25 mouse cellular contexts compared by ENCODE assay signal in the genomic region with DNA sequence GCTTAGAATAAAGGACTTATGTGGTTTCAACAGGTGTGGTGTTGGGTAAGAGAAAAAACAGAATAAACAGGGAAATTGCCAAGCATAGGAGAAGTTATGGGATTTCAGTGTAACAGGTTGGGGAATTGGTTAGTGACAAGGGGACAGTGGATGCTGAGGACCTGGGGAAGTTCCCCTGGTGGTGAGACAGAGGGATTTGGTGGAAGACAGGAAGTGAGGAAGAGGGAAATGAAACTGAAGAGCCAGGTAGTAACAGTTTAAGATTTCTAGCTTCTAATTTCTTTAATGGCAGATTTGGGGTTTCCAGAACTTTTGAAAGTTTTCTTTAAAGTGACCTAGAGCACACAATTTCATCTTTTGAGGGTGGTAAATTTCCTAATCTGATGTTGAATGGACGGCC. TPM values are rescaled to one million over a fixed set of nuclear protein-coding genes. Genes with fewer than 3 reads are reported as not detected.
"Had no signal": no experiment of that assay in that cellular context is flagged by ENCODE, and none has a peak within 500 bp of the region (broad histone marks: within the 10 kb centered on the region; RNA-seq: fewer than 3 reads in every experiment).

No protein-coding gene starts in this region.

- H3K27ac ChIP-seq: kidney, postnatal 0 days; limb, embryonic 10.5 days; limb, embryonic 13.5 days; liver, embryonic 12.5 days; liver, embryonic 15.5 days; midbrain, embryonic 10.5 days; midbrain, embryonic 13.5 days; neural tube, embryonic 13.5 days had no signal

- H3K4me2 ChIP-seq: limb, embryonic 13.5 days; liver, embryonic 12.5 days; liver, embryonic 15.5 days; midbrain, embryonic 13.5 days; neural tube, embryonic 13.5 days had no signal

- ATAC-seq: intestine, postnatal 0 days; liver, embryonic 12.5 days; midbrain, embryonic 13.5 days; midbrain, embryonic 16.5 days had no signal

- H3K4me1 ChIP-seq: limb, embryonic 10.5 days; limb, embryonic 13.5 days; liver, embryonic 12.5 days; liver, embryonic 15.5 days; megakaryocyte, embryonic 14.5 days; midbrain, embryonic 10.5 days; midbrain, embryonic 13.5 days; neural tube, embryonic 13.5 days had no signal

- H3K9me3 ChIP-seq: limb, embryonic 10.5 days; limb, embryonic 13.5 days; liver, embryonic 12.5 days; liver, embryonic 15.5 days; midbrain, embryonic 10.5 days; midbrain, embryonic 13.5 days; neural tube, embryonic 13.5 days had no signal

- H3K9ac ChIP-seq: limb, embryonic 13.5 days; liver, embryonic 12.5 days; liver, embryonic 15.5 days; midbrain, embryonic 13.5 days; neural tube, embryonic 13.5 days had no signal

- H3K27me3 ChIP-seq: limb, embryonic 13.5 days; liver, embryonic 12.5 days; liver, embryonic 15.5 days; midbrain, embryonic 13.5 days; neural tube, embryonic 13.5 days had no signal

- DNase-seq: kidney, adult 2 months; kidney, postnatal 36 days; layer of hippocampus, postnatal 36 days; liver; lung, adult 18-20 months; lung, postnatal 4 days; retina, postnatal 1 day; right cerebral cortex, postnatal 25 days; spleen, adult 18-20 months; thymus, adult 18-20 months; thymus, postnatal 36 days had no signal

- H3K4me3 ChIP-seq: limb, embryonic 10.5 days; limb, embryonic 13.5 days; liver, embryonic 12.5 days; liver, embryonic 15.5 days; megakaryocyte, embryonic 14.5 days; midbrain, embryonic 10.5 days; midbrain, embryonic 13.5 days; myocyte; neural tube, embryonic 13.5 days had no signal

- H3K36me3 ChIP-seq: limb, embryonic 10.5 days; limb, embryonic 13.5 days; liver, embryonic 12.5 days; liver, embryonic 15.5 days; midbrain, embryonic 10.5 days; midbrain, embryonic 13.5 days; neural tube, embryonic 13.5 days had no signal

RNA-seq across cellular contexts. Expression of gene Lpar3, which starts 23.9 kb away (rescaled TPM):
- total RNA-seq: monocyte, adult 5-6 weeks; neutrophil, adult 5-6 weeks had no signal
